Mouse (Mus musculus) testis, adult 2 months (tissue): ENCODE results near the gene Pid1.

ENCODE experiments used
- CTCF ChIP-seq: fragments of 200-500 bp; IDR thresholded peaks from 2 replicates; pipeline ENCODE4 v1.5.1; 2012; ENCODE audit warnings: low read depth, mild to moderate bottlenecking, inconsistent platforms, low read length, moderate library complexity; ENCODE audit not compliant: control insufficient read depth, insufficient read depth, insufficient replicate concordance
- POLR2A ChIP-seq: fragments of 200-500 bp; IDR thresholded peaks from 2 replicates; pipeline ENCODE4 v1.6.1; 2012; ENCODE audit warnings: low read depth, mild to moderate bottlenecking, inconsistent platforms, low read length, moderate library complexity; ENCODE audit not compliant: control insufficient read depth

DNA sequence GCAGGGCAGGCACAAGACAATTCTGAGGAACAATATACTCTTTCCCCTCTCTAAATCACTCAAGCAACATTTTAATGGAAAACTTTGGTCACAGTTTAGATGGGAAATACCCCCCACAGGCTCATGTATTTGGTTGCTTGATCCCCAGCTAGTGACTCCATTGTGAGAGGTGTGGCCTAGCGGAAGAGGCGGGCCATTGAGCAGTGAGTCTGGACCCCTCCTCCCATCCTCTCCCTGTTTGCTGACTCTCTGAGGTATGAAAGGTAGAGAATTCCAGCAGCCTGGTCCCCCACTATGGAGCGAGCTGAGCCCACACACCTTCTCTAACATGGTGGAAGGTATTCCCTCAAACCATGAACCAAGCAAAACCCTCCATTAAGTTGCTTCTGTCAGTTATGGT, 83.8 kb downstream of the Pid1 start:
- no peak for TF ChIP-seq POLR2A
- no peak for TF ChIP-seq CTCF
